Mouse (Mus musculus): ENCODE results near the gene Alx1. TPM values are rescaled to one million over a fixed set of nuclear protein-coding genes. Genes with fewer than 3 reads are reported as not detected.

The Alx1 gene
- total RNA-seq, 2 experiments from 2014 or later: not detected

Other genes with a start within 250 kb of the Alx1 start
- not detected for gene Lrriq1, start 206.1 kb upstream of the Alx1 start, total RNA-seq (2021)

Measured in heart, postnatal 25 days (tissue).